ENCODE assay signal across 18 mouse cellular contexts in genomic region chr2:34147036-34147435, GRCm38 (mm10).
DNase-seq lines count a peak whose midpoint lies in the region; ATAC-seq and TF ChIP-seq lines count a peak whose summit lies in the region.
"Had no signal": no experiment of that assay in that cellular context is flagged by ENCODE, and none has a peak within 500 bp of the region (broad histone marks: within the 10 kb centered on the region; RNA-seq: fewer than 3 reads in every experiment).

No protein-coding gene starts in this region.

- H3K4me3 ChIP-seq in cerebellum, adult 2 months (replicated peaks; ENCODE audit: insufficient read depth, low read depth, low read length), result peak overlapping the region; percentile 1
- no peak overlapping the region for H3K4me3 ChIP-seq in neural tube, embryonic 14.5 days (ENCODE audit: low read depth, low read length)
- H3K4me3 ChIP-seq: forebrain, embryonic 13.5 days; heart, embryonic 13.5 days; intestine, embryonic 15.5 days; neural tube, embryonic 12.5 days had no signal

- no peak overlapping the region for H3K4me2 ChIP-seq in neural tube, embryonic 14.5 days (ENCODE audit: low read depth, low read length)
- H3K4me2 ChIP-seq: forebrain, embryonic 13.5 days; heart, embryonic 13.5 days; intestine, embryonic 15.5 days; neural tube, embryonic 12.5 days had no signal

- no peak overlapping the region for H3K27ac ChIP-seq in cerebellum, adult 2 months (ENCODE audit: insufficient read depth, low read length)
- H3K27ac ChIP-seq in neural tube, embryonic 14.5 days (ENCODE audit: low read depth, low read length), result no peak overlapping the region
- H3K27ac ChIP-seq: forebrain, embryonic 13.5 days; heart, embryonic 13.5 days; intestine, embryonic 15.5 days; liver, embryonic 14.5 days; neural tube, embryonic 12.5 days had no signal

- no peaks in the 10 kb centered on the region for H3K9me3 ChIP-seq in neural tube, embryonic 14.5 days (ENCODE audit: control insufficient read depth, low read length)
- H3K9me3 ChIP-seq: forebrain, embryonic 13.5 days; G1E; heart, embryonic 13.5 days; intestine, embryonic 15.5 days; neural tube, embryonic 12.5 days had no signal

- no peaks in the 10 kb centered on the region; the same call in 1 of the 2 replicates for H3K4me1 ChIP-seq in cerebellum, adult 2 months (ENCODE audit: control insufficient read depth, insufficient read depth, low read length)
- peaks cover 11% of the 10 kb centered on the region; the same call in 1 of the 2 replicates for H3K4me1 ChIP-seq in neural tube, embryonic 14.5 days (ENCODE audit: control insufficient read depth, insufficient read depth, low read length)
- H3K4me1 ChIP-seq: forebrain, embryonic 13.5 days; heart, embryonic 13.5 days; intestine, embryonic 15.5 days; neural tube, embryonic 12.5 days had no signal

- ATAC-seq in neural tube, embryonic 14.5 days (ENCODE audit: low read depth), result 0 out of 2 replicates have a peak, but pooled peaks have one; percentile 2
- ATAC-seq in megakaryocyte progenitor cell, adult 5-6 weeks (replicated peaks; ENCODE audit: poor library complexity), result no peak
- ATAC-seq: forebrain, embryonic 13.5 days; intestine, embryonic 15.5 days had no signal

- no peak overlapping the region for H3K9ac ChIP-seq in neural tube, embryonic 14.5 days (replicated peaks; ENCODE audit: low read depth, low read length)
- H3K9ac ChIP-seq: forebrain, embryonic 13.5 days; heart, embryonic 13.5 days; intestine, embryonic 15.5 days; liver, embryonic 14.5 days; neural tube, embryonic 12.5 days had no signal

- WGBS in cerebellum, adult 2 months, result 12% methylated on average over 4 of the region's 4 CpGs
- WGBS in neural tube, embryonic 14.5 days, result 25% methylated on average over 4 of the region's 4 CpGs

- DNase-seq in gastrocnemius, postnatal 25 days, result peak; percentile 27
- DNase-seq in gastrocnemius, postnatal 10 days, result no peak
- DNase-seq in ovary, postnatal 36 days (ENCODE audit: low spot score), result peak; percentile 17
- DNase-seq in ovary, postnatal 10 days (ENCODE audit: low spot score), result no peak
- peak; percentile 25 to 48 for DNase-seq in cerebellum, adult 2 months
- no peak for DNase-seq in spleen, adult 18-20 months
- DNase-seq: gastrocnemius, postnatal 36 days; kidney, postnatal 4 days; lung, postnatal 4 days; thymus, postnatal 14 days had no signal

- TF ChIP-seq POLR2A in cerebellum, adult 2 months (IDR thresholded peaks at IDR 0.05; ENCODE audit: borderline replicate concordance, insufficient read depth, low read length), result no peak

- no peaks in the 10 kb centered on the region for H3K36me3 ChIP-seq in neural tube, embryonic 14.5 days (ENCODE audit: control insufficient read depth, insufficient read depth, low read length)
- H3K36me3 ChIP-seq: G1E; heart, embryonic 13.5 days; intestine, embryonic 15.5 days; neural tube, embryonic 12.5 days had no signal

- H3K27me3 ChIP-seq in cerebellum, adult 2 months (ENCODE audit: control insufficient read depth, insufficient read depth, low read length), result no peaks in the 10 kb centered on the region
- no peaks in the 10 kb centered on the region for H3K27me3 ChIP-seq in neural tube, embryonic 14.5 days (ENCODE audit: control insufficient read depth, insufficient read depth, low read length)
- H3K27me3 ChIP-seq: heart, embryonic 13.5 days; intestine, embryonic 15.5 days; neural tube, embryonic 12.5 days had no signal

- no peak for TF ChIP-seq CTCF in cerebellum, adult 2 months (IDR thresholded peaks at IDR 0.05; ENCODE audit: borderline replicate concordance, insufficient read depth, low read depth, low read length)

Comparison
In these comparisons a context has a peak if more than half of its experiments do, and no peak if none do; other contexts are left out.
1. DNase-seq: peak in gastrocnemius, postnatal 25 days (single experiment), ovary, postnatal 36 days (single experiment) and cerebellum, adult 2 months (2 of 2); none in gastrocnemius, postnatal 10 days (single experiment), ovary, postnatal 10 days (single experiment) and spleen, adult 18-20 months (0 of 2).